ENCODE assay signal across 28 mouse cellular contexts in genomic region chr5:28526435-28526834, GRCm38 (mm10). TPM values are rescaled to one million over a fixed set of nuclear protein-coding genes. Genes with fewer than 3 reads are reported as not detected.
DNase-seq lines count a peak whose midpoint lies in the region; ATAC-seq lines count a peak whose summit lies in the region.
"Had no signal": no experiment of that assay in that cellular context is flagged by ENCODE, and none has a peak within 500 bp of the region (broad histone marks: within the 10 kb centered on the region; RNA-seq: fewer than 3 reads in every experiment).

No protein-coding gene starts in this region.

- H3K9ac ChIP-seq in kidney, embryonic 15.5 days = no peak overlapping the region
- H3K9ac ChIP-seq: embryonic facial prominence, embryonic 13.5 days; forebrain, embryonic 12.5 days; hindbrain, embryonic 15.5 days; limb, embryonic 13.5 days; liver, embryonic 12.5 days; midbrain, embryonic 12.5 days had no signal

- 70% methylated on average over 3 of the region's 3 CpGs for WGBS in kidney, embryonic 15.5 days

- H3K36me3 ChIP-seq in kidney, embryonic 15.5 days = no peaks in the 10 kb centered on the region
- H3K36me3 ChIP-seq: embryonic facial prominence, embryonic 13.5 days; forebrain, embryonic 12.5 days; heart, embryonic 10.5 days; hindbrain, embryonic 15.5 days; limb, embryonic 13.5 days; liver, embryonic 12.5 days; midbrain, embryonic 12.5 days had no signal

- peak; percentile 22 for DNase-seq in testis, postnatal 14 days (ENCODE audit: low spot score)
- no peak for DNase-seq in testis, postnatal 10 days (ENCODE audit: low spot score)
- DNase-seq in kidney, postnatal 36 days = peak; percentile 22 to 55
- no peak for DNase-seq in ovary, postnatal 36 days (ENCODE audit: low spot score)
- DNase-seq in cerebellum, postnatal 25 days = no peak
- DNase-seq in adrenal gland, postnatal 14 days = no peak
- DNase-seq: cerebellum, adult 11-12 months; cerebellum, postnatal 10 days; lung, adult 18-20 months; lung, postnatal 14 days; right cerebral cortex, postnatal 14 days; thymus, adult 18-20 months; thymus, postnatal 36 days had no signal

- H3K4me2 ChIP-seq in kidney, embryonic 15.5 days = no peak overlapping the region
- H3K4me2 ChIP-seq: embryonic facial prominence, embryonic 13.5 days; forebrain, embryonic 12.5 days; hindbrain, embryonic 15.5 days; limb, embryonic 13.5 days; liver, embryonic 12.5 days; midbrain, embryonic 12.5 days had no signal

- no peaks in the 10 kb centered on the region for H3K9me3 ChIP-seq in kidney, embryonic 15.5 days (replicated peaks)
- H3K9me3 ChIP-seq: embryonic facial prominence, embryonic 13.5 days; forebrain, embryonic 12.5 days; heart, embryonic 10.5 days; hindbrain, embryonic 15.5 days; limb, embryonic 13.5 days; liver, embryonic 12.5 days; midbrain, embryonic 12.5 days had no signal

- no peak overlapping the region for H3K4me3 ChIP-seq in kidney, embryonic 15.5 days (replicated peaks)
- H3K4me3 ChIP-seq: embryonic facial prominence, embryonic 13.5 days; erythroblast, embryonic 14.5 days; forebrain, embryonic 12.5 days; heart, embryonic 10.5 days; hindbrain, embryonic 15.5 days; layer of hippocampus, adult 2 months; limb, embryonic 13.5 days; liver, embryonic 12.5 days; midbrain, embryonic 12.5 days had no signal

- no peaks in the 10 kb centered on the region for H3K27me3 ChIP-seq in kidney, embryonic 15.5 days
- H3K27me3 ChIP-seq: embryonic facial prominence, embryonic 13.5 days; forebrain, embryonic 12.5 days; hindbrain, embryonic 15.5 days; limb, embryonic 13.5 days; liver, embryonic 12.5 days; midbrain, embryonic 12.5 days; Patski had no signal

- H3K27ac ChIP-seq in kidney, embryonic 15.5 days = peak overlapping the region; percentile 63
- H3K27ac ChIP-seq: embryonic facial prominence, embryonic 13.5 days; forebrain, embryonic 12.5 days; heart, embryonic 10.5 days; hindbrain, embryonic 15.5 days; layer of hippocampus, adult 2 months; limb, embryonic 13.5 days; liver, embryonic 12.5 days; midbrain, embryonic 12.5 days had no signal

- H3K4me1 ChIP-seq in kidney, embryonic 15.5 days = peaks cover 1% of the 10 kb centered on the region; the same call in 1 of the 2 replicates
- H3K4me1 ChIP-seq: embryonic facial prominence, embryonic 13.5 days; liver, embryonic 12.5 days; midbrain, embryonic 12.5 days had no signal

- ATAC-seq in kidney, embryonic 15.5 days (replicated peaks; ENCODE audit: low FRiP score) = peak; percentile 93
- ATAC-seq: liver, embryonic 12.5 days; Patski had no signal

RNA-seq across cellular contexts. Expression of gene Shh, which starts 59.4 kb away (rescaled TPM):
- 0.80 and 1.0 TPM in 2 replicates for polyA plus RNA-seq in kidney, embryonic 15.5 days (2015; fragmentation: Nextera tagmentation; extraction: Ambion mirVana)
- 15.5 and 19.7 TPM in 2 replicates for total RNA-seq in adrenal gland, postnatal 14 days (2021)
- total RNA-seq: ES-E14; gastrocnemius, adult 18-20 months; hematopoietic stem cell, adult 5-6 weeks; megakaryocyte progenitor cell, adult 5-6 weeks had no signal
- polyA plus RNA-seq: limb, embryonic 13.5 days; liver, embryonic 12.5 days had no signal

Comparison
In these comparisons a context has a peak if more than half of its experiments do, and no peak if none do; other contexts are left out.
1. DNase-seq: peak in testis, postnatal 14 days (single experiment) and kidney, postnatal 36 days (2 of 2); none in testis, postnatal 10 days (single experiment), ovary, postnatal 36 days (single experiment), cerebellum, postnatal 25 days (0 of 2) and adrenal gland, postnatal 14 days (single experiment).